Mouse (Mus musculus) T-helper 2 cell (primary cell): ENCODE data around the gene Ankrd2.

Experiments
- in situ Hi-C: fragments of 300-600 bp; cut with MboI, MseI; formaldehyde crosslinking; loops from one replicate; pipeline ENCODE4 v1.15.1; 2025; ENCODE audit warnings: high pct_unique_total_duplicates

Ankrd2 gene

DNA sequence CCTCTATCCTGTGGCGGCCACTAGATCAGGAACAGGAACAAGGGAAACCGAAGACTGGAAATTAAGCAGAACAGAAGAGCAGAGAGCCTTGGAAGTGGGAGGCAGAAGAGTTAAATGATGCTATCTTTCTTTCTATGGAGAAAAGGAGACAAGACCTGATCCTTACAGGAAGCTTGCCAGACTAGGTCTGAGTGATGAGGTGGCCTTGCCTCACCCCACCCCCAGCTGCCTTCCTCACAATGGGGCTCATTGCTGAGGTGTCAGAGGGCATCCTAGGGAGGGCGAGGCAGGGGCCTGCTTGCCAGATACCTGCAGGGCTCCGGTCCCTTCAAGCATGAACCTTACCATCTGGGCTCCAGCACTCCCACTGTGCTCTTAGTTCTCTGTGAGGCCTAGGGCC lies 16.1 kb downstream of the Ankrd2 start, which contains the start of gene 4933411K16Rik:
Gene 4933411K16Rik (plus strand): TSS at position 301 of the 400 bp plus-strand sequence.
- in situ Hi-C loops: no loop called here

DNA sequence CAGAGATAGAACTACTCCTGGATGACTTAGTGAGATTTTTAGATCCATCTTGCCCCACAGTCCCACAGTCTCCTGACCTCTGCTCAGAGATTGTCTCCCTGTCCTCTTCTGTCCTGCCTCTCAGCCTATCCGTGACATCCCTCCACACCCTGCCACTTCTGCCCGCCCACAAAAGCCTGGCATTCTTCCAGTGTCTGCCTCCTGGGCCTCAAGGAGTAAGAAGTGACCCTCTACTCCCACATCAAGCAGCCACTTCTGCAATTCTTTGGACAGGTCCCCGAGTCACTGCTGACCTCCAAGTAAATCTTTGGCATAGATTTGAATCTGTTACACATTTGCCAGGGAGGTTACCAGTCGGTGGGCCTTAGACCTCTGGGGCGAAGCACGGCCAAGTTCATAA lies 18.5 kb downstream of the Ankrd2 start:
- in situ Hi-C loops: no loop called here

DNA sequence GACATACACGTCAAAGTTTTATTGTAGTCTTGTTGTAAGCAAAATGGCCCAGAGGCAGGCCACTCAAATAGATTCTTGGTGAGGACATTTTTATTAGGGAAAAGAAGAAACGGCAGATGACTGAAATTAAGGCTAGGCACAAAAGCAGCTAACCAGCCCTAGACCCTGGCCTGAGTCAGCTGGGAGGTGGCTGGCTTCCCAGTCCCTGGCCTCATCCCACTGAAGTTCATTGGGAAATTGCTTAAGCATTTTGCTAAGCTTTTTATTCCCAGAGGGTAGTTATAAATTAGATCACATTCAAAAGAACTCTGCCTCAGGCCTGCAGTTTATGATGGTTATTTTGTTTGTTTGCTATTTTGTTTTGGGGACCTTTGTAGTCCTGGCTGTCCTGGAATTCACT lies 20.1 kb downstream of the Ankrd2 start:
- in situ Hi-C loops: no loop called here

DNA sequence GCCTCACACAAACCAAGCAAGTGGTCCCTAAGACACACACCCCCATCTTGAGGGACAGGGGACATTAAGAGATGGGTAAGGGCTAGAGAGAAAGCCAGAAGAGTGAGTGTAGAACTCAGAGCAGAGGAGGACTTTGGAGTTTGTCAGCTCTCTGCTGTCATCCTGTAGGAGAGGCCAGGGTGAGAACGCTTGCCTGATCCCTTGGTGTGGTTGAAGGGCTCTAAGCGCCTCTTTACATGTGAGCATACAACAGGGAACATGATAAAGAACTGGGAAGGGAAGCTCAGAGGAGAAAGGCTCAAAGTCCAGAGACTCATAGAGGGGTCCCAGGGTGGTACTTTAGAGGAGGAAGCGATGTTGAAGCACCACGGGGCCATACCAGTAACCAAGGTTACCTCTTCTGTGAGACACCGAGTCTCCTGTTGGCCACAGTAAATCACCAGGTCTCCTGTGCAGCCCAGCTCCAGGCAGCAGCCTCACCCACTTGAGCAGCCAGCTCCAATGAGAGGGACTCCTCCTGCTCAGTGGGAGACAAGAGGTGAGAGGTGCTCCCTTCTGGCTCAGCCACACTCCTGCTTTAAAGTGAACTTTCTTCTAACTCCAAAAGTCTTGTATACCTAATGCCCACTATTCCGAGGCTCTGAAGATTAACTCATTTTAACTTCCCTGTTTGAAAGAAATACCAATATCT lies 21.1 kb downstream of the Ankrd2 start:
- in situ Hi-C loops: no loop called here

DNA sequence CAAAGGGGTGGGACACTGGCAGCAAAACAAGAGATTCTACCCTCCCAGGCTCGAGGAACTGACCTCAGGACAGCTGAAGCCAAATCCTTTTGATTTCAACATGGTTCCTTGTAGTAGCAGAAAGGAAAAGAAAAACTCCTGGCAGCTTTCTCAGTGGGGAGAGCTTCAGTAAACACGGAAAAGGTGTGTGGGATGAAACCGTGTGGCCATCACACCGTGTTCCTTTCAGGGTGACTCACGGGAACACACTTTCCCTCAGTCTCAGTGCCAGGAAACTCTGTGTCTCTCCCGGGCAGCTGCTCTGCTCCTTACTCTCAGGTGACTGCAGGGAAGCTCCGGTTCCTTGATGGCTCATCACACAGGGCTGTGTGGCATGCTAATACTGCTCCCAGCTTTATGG lies 22.6 kb downstream of the Ankrd2 start:
- in situ Hi-C loops: no loop called here

DNA sequence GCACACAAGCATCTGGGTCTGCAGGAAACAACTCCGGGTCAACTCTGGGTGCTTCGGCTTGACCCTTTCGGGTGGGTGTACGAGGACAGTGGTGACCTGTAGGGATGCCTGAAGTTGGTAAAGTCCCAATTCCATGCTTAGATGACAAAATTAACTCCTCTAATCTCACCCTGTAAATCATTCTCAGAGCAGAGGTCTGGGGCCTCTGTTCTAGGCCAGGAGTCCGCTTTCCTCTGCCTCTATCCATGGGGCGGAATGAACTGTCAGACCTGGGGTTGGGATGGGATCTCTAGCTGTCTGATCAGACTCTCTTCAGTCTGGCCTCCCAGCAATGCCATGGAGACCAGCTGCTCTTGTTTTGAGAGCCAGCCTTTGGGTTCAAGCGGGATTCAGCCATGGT lies 25.6 kb downstream of the Ankrd2 start:
- in situ Hi-C loops: no loop called here

DNA sequence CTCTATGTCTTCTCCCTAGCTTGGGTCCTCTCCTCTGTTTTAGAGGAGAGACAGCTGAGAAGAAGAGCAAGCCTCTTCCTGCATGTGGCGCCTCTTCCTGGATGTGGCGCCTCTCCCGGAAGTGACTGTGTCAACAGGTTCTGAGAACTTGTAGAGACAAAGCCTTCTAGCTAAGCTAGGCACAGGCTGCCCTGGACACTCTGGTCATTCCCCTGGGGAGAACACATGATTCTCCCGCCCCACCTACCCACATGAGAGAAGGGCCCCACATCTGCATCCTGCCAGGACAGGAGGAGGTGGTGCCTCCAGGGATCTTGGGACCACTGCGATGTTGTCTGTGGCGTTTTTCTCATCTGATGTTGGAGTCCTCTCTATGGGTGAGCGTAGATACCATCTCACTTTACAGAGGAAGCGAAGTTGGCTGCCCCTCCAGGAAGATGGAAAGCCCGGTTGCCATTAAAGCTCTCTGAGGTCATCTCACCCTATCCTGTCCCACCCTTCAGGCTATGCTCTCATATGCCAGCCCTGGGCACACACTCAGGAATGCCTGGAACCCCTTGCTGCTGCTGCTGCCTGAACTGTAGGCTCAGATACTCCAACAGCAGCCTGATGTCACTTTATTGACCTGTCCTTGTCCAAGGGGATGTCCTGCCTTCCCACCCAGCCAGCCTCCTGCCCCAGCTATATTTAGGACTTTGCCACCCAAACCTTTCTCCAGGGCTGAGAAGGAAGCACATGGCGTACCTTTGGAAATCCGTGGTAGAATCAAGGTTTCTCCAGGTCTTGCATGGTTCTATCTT lies 32.8 kb downstream of the Ankrd2 start:
- in situ Hi-C loops: no loop called here

DNA sequence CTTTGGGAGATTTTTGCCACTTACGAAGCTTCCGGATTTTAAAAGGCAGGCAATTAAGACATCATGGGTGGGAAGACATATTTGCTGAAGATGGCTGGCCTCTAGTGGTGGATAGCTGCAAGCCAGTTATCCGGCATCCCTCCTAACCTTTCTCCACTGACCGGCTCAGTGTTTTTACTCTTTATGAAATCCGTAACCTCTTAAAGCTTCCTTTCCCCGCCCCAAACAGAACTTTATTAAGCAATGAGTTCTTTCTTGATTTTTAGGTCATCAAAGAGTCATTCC lies 33.4 kb downstream of the Ankrd2 start:
- in situ Hi-C loops: no loop called here

DNA sequence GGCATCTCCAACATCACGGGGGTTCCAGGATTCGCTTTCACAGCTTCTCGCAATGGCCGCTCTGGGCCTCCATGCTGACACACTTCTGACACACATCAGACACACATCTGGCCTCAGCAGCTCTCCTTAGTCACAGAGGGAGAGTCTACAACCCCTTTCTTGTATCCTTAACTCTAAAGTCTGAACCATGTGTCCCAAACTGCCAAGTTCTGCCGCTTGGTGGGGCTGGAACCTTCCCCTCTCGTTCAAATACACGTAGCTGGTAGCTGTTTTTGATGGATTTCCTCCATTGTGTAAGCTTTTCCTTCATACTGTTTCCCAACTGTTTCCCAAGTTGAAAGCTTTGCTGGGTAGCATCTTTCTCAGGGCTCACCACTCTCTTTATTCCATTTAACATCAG lies 35.4 kb downstream of the Ankrd2 start:
- in situ Hi-C loops: no loop called here

DNA sequence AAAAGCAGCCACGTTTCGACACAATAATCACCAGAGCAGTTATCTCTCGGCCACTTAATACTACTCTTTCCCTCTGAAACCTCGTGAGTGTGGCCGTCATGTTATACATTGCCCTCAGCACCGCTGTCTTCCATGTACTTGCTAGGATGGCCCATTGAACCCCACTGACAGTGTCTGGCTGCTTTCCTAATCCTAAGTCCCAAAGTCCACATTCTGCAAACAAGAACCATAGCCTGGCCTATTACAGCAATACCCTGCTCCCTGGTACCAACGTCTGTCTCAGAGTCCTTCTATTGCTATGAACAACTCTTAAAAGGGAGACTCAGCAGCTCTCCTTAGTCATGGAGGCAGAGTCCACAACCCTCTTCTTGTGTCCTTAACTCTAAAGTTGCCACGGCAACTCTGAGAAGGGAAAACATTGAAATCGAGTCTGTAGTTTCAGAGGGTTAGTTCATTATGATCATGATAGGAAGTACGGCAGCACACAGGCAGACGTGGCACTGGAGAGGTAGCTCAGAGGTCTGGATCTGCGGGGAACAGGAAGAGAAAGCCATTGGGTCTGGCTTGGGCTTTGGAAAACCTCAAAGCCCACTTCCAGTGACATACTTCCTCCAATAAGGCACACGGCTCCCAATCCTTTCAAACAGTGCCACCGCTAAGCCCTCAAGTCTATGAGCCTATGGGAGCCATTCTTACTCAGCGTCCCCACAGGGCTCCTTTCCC lies 36.2 kb downstream of the Ankrd2 start:
- in situ Hi-C loops: no loop called here

DNA sequence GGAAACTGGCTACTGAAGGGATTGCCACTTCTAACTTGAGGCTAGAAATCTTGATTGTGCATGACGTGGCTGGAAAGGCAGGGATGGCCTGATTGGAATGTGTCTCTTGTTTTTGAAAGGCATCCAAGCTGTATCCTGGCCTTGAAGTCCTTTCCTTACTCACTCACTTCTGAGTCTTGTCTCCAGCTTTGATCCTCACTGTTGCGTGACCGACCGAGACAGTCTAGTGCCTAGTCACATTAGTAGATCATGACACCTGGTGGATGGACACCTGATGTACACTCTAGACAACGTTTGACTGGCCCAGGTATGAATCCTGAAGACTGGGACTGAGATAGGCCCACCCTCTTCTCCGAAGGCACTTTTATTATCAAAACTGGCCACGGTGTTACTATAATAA lies 37.0 kb downstream of the Ankrd2 start:
- in situ Hi-C loops: no loop called here

DNA sequence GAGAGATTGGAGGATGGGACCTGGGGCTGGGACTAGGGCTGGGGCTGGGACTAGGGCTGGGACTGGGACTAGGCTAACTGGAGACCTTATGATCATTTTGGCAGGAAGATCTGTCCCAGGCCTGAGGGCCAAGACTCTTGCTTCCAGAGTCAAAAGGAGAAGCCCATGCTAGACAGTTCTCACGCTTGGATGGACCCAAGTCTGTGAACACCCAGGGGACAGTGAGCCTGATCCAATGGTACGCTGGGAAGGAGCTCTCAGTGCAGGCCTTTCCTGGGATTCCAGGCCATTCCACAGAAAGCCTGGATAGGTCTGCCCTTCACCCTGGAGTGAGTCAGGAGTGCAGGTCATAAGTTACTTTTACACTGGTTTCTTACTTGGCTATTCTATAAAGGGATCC lies 39.3 kb downstream of the Ankrd2 start:
- in situ Hi-C loops: loop anchor here (25.0 kb wide), 1 partner anchor 437 kb away; the partner anchor contains the start of gene R3hcc1l

DNA sequence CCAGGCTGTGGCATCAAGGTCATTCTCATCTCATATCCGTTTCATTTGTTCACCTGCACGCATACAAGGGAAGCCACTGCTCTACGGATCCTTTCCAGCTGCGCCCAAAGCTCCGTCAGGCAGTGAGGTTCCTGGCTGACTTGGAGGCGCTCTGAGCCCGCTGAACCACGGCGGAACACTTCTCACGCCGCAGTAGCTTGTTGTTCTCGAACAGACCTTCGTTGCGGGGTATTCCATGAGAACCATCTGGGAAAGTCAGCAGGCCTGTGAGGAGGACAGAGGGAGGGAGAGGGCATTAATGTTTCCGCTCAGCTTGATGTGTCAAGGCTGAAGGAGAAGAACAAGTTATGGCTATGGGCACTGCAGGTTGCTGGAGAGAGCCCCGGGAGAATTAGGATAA lies 40.2 kb downstream of the Ankrd2 start:
- in situ Hi-C loops: loop anchor here (25.0 kb wide), 1 partner anchor 436 kb away; the partner anchor contains the start of gene R3hcc1l

DNA sequence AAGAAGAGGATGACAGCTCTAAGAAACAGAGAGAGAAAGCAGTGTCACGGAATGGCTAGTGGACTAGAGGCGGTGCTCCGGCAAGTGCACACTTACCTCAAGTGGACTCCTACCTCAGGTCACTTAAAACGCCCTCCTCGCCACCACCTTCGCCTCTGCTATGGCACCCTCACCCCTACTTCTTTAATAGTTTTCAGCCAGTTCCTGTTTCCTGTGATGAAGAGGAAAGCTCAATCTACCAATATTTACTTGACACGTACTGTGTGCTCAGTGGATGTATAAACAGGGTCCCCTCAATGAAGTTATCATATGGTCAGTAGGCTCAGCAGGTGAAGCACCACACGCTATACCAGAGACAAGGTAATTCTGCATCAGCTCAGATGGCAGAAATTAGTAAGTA lies 42.8 kb downstream of the Ankrd2 start:
- in situ Hi-C loops: loop anchor here (25.0 kb wide), 1 partner anchor 434 kb away; the partner anchor contains the start of gene R3hcc1l

DNA sequence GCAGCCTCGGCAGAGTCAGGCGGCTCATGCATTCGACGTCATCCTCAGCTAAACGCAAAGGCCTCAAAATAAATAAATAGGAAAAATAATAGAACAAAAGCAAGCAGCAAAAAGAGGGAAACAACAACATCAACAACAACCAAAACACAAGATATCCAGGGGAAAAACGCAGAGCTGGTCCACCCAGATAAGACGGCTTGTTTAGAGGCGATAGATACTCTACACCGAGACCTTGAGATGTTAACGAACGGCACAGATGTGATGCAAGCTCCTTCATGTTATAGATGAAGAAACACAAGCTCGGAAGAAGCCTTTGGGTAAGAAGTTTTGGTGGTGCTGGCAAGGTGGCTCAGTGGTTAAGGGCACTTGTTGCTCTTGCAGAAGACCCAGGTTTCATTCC lies 43.2 kb downstream of the Ankrd2 start:
- in situ Hi-C loops: loop anchor here (25.0 kb wide), 1 partner anchor 433 kb away; the partner anchor contains the start of gene R3hcc1l

DNA sequence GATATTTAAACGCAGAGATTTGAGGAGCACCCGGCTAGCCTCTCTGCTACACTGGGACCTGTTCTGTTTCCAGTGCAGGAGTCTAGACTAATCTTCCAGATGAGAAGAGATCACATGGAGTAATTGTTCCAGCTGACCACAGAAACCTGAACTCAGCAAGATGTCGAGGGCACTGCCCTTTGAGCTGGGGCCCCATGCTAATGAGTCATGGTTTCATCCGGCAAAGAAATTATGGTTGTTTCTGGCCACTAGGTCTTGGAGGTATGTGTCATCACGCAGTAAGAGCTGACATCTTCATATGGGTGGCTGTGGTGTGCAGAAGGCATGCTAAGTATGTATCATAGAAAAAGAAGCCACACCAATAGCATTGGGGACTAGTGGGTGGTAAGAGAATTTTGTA lies 44.1 kb downstream of the Ankrd2 start:
- in situ Hi-C loops: loop anchor here (25.0 kb wide), 1 partner anchor 432 kb away; the partner anchor contains the start of gene R3hcc1l

DNA sequence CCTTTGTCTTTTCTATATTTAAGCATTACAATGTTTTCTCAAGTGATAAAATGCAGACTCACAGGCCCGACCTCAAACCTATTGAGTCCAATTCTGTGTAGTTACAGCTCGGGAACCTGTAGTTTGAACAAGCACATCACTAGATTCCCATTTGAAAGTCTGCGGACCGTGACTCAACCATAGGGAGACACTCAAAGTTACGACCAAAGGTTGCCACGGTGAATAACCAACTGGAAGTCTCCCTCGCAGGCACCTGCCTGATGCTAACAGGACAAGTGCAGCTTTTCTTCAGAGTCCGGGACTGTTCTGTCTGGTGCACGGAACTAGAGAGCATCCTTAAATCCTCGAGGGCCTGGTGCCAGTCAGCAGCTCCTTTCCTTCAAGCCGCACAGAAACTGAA lies 44.7 kb downstream of the Ankrd2 start:
- in situ Hi-C loops: loop anchor here (25.0 kb wide), 1 partner anchor 432 kb away; the partner anchor contains the start of gene R3hcc1l

DNA sequence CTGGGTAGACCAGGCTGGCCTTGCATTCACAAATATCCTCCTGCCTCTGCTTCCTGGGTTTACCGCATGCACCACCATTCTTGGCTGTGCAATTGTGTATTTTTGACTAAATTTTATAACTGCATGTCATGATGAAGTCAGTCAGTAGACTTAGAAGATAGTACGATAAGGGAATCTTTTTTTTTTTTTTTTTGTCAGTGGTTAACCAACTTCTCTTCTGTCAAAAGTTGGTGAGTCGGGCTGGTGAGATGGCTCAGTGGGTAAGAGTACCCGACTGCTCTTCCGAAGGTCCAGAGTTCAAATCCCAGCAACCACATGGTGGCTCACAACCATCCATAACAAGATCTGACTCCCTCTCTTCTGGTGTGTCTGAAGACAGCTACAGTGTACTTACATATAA lies 45.8 kb downstream of the Ankrd2 start:
- in situ Hi-C loops: loop anchor here (25.0 kb wide), 1 partner anchor 431 kb away; the partner anchor contains the start of gene R3hcc1l

DNA sequence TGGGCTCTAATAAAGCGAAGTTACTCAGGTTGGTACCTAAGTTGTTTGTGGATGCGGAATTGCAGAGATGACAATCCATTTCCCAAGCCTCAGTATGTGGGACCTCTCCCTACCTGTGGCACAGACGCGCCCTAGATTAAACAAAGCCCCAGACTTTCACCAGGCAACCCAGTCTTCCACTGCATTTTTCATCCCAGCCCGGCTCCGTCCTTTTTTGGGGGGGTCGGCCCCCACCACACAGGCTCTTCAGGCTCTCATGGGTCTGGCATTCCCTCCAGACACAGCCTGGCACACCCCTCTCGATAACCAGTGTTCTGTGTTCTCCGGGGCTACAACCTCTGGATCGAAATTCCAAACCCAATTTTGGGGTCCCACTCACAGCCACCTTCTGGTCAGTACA lies 49.9 kb downstream of the Ankrd2 start:
- in situ Hi-C loops: loop anchor here (25.0 kb wide), 1 partner anchor 427 kb away; the partner anchor contains the start of gene R3hcc1l

DNA sequence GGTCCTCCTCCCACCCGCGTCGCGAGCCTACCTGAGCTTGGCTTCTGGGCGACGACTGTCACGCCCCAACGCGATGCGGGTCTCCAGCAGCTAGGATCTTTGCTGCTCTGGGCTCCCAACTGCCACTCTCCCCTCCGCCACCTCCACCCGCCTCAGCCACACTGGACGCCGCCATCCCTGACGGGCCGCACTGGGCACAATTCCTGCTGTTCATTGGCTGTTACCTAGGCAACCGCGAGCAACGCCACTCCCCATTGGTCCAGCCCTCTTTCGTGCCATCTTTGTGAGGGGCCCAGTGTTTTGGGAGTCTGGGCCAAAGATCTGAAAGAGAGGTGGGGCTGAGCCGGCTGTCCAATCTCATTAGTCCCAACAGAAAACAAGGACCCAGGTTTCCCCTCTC lies 50.4 kb downstream of the Ankrd2 start, which contains the start of gene Morn4:
Gene Morn4 (minus strand): TSS at position 192 of the 400 bp plus-strand sequence.
- in situ Hi-C loops: loop anchor here (25.0 kb wide), 1 partner anchor 426 kb away; the partner anchor contains the start of gene R3hcc1l

DNA sequence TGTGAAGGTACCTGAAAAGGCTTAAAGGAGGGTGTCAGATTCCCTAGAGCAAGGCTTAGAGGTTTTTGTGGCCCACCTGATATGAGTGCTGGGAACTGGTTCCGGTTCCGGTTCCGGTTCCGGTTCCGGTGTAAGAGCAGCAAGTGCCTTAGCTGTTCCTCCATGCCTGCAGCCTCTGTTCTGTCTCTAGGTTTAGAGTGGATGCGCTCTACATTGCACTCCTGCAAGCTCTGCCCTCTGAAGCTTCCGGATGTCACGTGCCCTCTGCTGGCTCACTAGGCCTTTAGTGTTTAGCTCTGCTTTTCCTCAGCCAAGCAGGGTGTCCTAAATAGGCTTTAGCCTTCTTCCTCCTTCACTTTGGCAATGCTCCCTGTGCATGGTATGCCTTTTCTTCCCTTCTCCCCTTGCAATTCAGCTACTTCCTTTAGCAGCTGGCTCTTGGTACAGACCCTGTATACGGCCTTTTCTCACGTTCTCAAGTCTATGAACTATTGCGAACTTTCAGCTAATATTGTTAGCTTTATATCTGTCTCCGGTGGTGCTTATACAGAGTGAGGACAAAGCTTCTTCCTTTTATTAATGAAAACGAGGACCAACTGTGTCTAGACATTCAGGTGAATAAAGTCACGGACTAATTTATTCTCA lies 53.4 kb downstream of the Ankrd2 start:
- in situ Hi-C loops: loop anchor here (25.0 kb wide), 1 partner anchor 423 kb away; the partner anchor contains the start of gene R3hcc1l
